Mouse (Mus musculus) E14TG2a.4 (cell line): ENCODE results near the gene Ltbp2.

Experiments used
- CTCF ChIP-seq: conservative IDR thresholded peaks from 2 replicates; pipeline ENCODE4 v1.5.1; 2014; ENCODE audit warnings: low read length
- NANOG ChIP-seq: IDR thresholded peaks from 2 replicates; pipeline ENCODE4 v1.6.1; 2014; ENCODE audit warnings: borderline replicate concordance, low read length, mixed read lengths

DNA sequence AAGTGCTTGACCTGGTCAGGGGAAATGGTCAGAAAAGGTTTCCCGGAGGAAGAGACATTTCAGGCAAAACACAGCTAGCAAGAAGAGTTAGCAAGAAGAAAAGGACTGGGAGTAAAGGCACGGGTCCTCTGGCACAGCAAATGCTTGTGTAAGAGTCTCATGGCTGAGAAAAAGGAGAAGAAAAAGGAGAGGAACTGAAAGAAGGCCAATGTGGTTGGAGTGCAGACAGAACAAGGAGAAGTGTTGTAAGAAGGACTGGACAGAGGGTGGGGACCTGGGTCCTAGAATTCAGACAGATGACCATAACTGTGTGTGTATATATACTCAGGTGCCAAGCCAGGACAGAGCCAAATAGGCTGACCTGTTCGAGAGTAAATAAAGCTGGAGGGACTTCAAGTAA, 128.2 kb downstream of the Ltbp2 start:
- TF ChIP-seq CTCF (no peak), NANOG (no peak)
